Mouse (Mus musculus): ENCODE measurements at regions not wholly inside any gene's neighbourhood (a gene's known extent, or its start where the extent isn't known, plus 50 kb on each side); places are given as distances from the start of the nearest gene placed in this dataset.

DNA sequence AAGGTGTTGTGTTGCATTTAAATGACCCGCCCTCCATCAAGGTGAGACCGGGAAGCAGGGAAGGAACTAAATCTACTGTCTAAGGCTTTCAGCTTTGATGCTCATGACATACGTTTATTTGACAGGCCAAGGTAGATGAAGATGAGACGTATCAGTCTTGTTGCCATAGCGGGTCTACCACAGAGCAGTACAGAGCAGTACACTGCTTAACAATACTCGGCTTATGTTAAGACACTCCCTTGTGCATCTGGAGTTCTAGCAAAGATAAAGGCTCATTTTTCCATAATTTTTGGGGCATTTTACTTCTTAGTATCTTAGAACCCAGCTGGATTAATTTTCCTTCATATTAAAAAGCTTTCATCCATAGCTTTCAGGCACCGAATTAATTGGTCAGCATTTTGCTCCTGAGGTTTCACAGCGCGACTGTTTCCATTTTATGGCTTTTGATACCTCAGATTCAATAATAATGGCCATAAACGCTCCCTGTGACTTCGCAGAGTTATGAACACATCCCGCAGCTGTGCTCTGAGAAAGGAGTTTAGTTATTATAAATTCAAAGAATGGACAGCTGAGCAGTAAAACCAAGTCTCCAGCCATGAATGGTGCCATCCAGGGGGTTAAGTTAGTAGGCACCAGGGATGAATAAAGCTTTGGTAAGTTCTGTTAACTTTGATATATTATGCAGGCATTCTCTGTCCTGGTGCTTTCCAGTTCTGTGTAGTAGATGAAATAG, 85.0 kb upstream of the Pld5 start:
- Histone ChIP-seq H3K36me3 (ENCODE audit: control insufficient read depth, insufficient read depth, low read length) (no peaks in the 10 kb centered on the region), H3K27me3 (ENCODE audit: control insufficient read depth, insufficient read depth, low read length) (no peaks in the 10 kb centered on the region), H3K27ac (ENCODE audit: insufficient read depth, low read depth, low read length) (no peak overlapping the region), H3K4me3 (ENCODE audit: low read depth, low read length) (no peak overlapping the region), H3K4me1 (ENCODE audit: control insufficient read depth, insufficient read depth, insufficient read length, low read length) (no peaks in the 10 kb centered on the region)
- 55% methylated on average over 12 of the region's 12 CpGs for WGBS
- TF ChIP-seq POLR2A (IDR thresholded peaks at IDR 0.05; ENCODE audit: low read depth, low read length) (no peak), CTCF (IDR thresholded peaks at IDR 0.05; ENCODE audit: extremely low read depth, insufficient read length, insufficient replicate concordance, low read depth, low read length) (no peak)

DNA sequence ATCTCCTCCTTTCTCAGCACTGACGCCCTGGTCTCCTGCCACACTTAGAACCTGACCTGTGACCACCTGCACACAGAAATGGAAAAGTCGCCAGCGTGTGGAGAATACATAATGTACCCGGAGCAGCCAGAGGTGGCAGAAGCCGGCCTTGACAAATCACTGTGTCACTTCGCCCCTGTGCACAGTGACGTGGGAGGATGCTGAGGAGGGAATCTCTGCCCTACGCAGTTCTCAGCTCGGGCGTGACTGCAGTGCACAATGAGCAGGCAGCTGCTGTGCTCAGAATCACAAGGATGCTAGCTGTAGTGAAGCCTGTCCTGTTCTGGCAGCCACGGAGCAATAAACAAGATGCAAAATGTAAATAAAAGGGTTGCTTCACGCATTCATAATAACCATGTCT, 80.2 kb upstream of the Pld5 start:
- Histone ChIP-seq H3K27ac (ENCODE audit: insufficient read depth, low read depth, low read length) (no peak overlapping the region), H3K36me3 (ENCODE audit: control insufficient read depth, insufficient read depth, low read length) (no peaks in the 10 kb centered on the region), H3K27me3 (ENCODE audit: control insufficient read depth, insufficient read depth, low read length) (no peaks in the 10 kb centered on the region), H3K4me1 (ENCODE audit: control insufficient read depth, insufficient read depth, insufficient read length, low read length) (no peaks in the 10 kb centered on the region), H3K4me3 (ENCODE audit: low read depth, low read length) (no peak overlapping the region)
- 63% methylated on average over 12 of the region's 12 CpGs for WGBS
- TF ChIP-seq POLR2A (IDR thresholded peaks at IDR 0.05; ENCODE audit: low read depth, low read length) (no peak), CTCF (IDR thresholded peaks at IDR 0.05; ENCODE audit: extremely low read depth, insufficient read length, insufficient replicate concordance, low read depth, low read length) (no peak)

- H3K4me1 ChIP-seq (ENCODE audit: control insufficient read depth, insufficient read depth, insufficient read length, low read length) = no peaks in the 10 kb centered on the region
- WGBS = 65% methylated on average over 1 of the region's 1 CpGs
- H3K36me3 ChIP-seq (ENCODE audit: control insufficient read depth, insufficient read depth, low read length) = no peaks in the 10 kb centered on the region
- no peak overlapping the region for H3K4me3 ChIP-seq (ENCODE audit: low read depth, low read length)
- TF ChIP-seq POLR2A (IDR thresholded peaks at IDR 0.05; ENCODE audit: low read depth, low read length) (no peak), CTCF (IDR thresholded peaks at IDR 0.05; ENCODE audit: extremely low read depth, insufficient read length, insufficient replicate concordance, low read depth, low read length) (no peak)
- no peak overlapping the region for H3K27ac ChIP-seq (ENCODE audit: insufficient read depth, low read depth, low read length)
- H3K27me3 ChIP-seq (ENCODE audit: control insufficient read depth, insufficient read depth, low read length) = no peaks in the 10 kb centered on the region
Observed at GRCm38 (mm10) chr1:176354898-176355297, 79.8 kb upstream of the Pld5 start.

GRCm38 (mm10) chr1:176352706-176353105, 77.6 kb upstream of the Pld5 start:
- H3K27ac ChIP-seq (ENCODE audit: insufficient read depth, low read depth, low read length) = no peak overlapping the region
- TF ChIP-seq CTCF (IDR thresholded peaks at IDR 0.05; ENCODE audit: extremely low read depth, insufficient read length, insufficient replicate concordance, low read depth, low read length) (no peak), POLR2A (IDR thresholded peaks at IDR 0.05; ENCODE audit: low read depth, low read length) (no peak)
- no peaks in the 10 kb centered on the region for H3K4me1 ChIP-seq (ENCODE audit: control insufficient read depth, insufficient read depth, insufficient read length, low read length)
- no peaks in the 10 kb centered on the region for H3K27me3 ChIP-seq (ENCODE audit: control insufficient read depth, insufficient read depth, low read length)
- H3K4me3 ChIP-seq (ENCODE audit: low read depth, low read length) = no peak overlapping the region
- H3K36me3 ChIP-seq (ENCODE audit: control insufficient read depth, insufficient read depth, low read length) = no peaks in the 10 kb centered on the region
- WGBS = 54% methylated on average over 3 of the region's 3 CpGs

GRCm38 (mm10) chr1:176349909-176350495, 74.9 kb upstream of the Pld5 start:
- Histone ChIP-seq H3K4me3 (ENCODE audit: low read depth, low read length) (no peak overlapping the region), H3K27ac (ENCODE audit: insufficient read depth, low read depth, low read length) (no peak overlapping the region), H3K27me3 (ENCODE audit: control insufficient read depth, insufficient read depth, low read length) (no peaks in the 10 kb centered on the region), H3K36me3 (ENCODE audit: control insufficient read depth, insufficient read depth, low read length) (no peaks in the 10 kb centered on the region), H3K4me1 (ENCODE audit: control insufficient read depth, insufficient read depth, insufficient read length, low read length) (no peaks in the 10 kb centered on the region)
- 34% methylated on average over 2 of the region's 2 CpGs for WGBS
- TF ChIP-seq CTCF (IDR thresholded peaks at IDR 0.05; ENCODE audit: extremely low read depth, insufficient read length, insufficient replicate concordance, low read depth, low read length) (no peak), POLR2A (IDR thresholded peaks at IDR 0.05; ENCODE audit: low read depth, low read length) (no peak)

DNA sequence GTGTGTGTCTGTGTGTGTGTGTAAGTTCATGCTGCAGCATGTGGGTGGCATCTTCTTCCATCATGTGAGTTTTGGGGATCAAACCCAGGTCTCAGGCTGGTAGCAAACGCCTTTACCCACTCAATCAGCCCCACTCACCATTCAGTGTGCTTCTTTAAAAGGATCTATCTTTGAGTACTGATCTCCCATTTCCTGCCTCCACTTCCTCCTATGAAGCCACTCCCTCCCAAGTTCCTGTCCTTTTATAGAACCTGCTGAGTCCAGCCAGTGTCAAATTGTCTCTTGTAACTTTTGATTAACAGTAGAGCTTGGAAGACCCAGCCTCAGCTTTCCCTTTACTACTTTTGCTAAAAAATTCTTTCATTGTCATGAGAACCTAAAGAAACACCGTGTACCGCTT, 73.0 kb upstream of the Pld5 start:
- H3K27ac ChIP-seq (ENCODE audit: insufficient read depth, low read depth, low read length) = no peak overlapping the region
- H3K27me3 ChIP-seq (ENCODE audit: control insufficient read depth, insufficient read depth, low read length) = no peaks in the 10 kb centered on the region
- no peaks in the 10 kb centered on the region for H3K36me3 ChIP-seq (ENCODE audit: control insufficient read depth, insufficient read depth, low read length)
- WGBS = 79% methylated on average over 3 of the region's 3 CpGs
- H3K4me1 ChIP-seq (ENCODE audit: control insufficient read depth, insufficient read depth, insufficient read length, low read length) = no peaks in the 10 kb centered on the region
- H3K4me3 ChIP-seq (ENCODE audit: low read depth, low read length) = no peak overlapping the region
- no peak for TF ChIP-seq POLR2A (IDR thresholded peaks at IDR 0.05; ENCODE audit: low read depth, low read length)
- TF ChIP-seq CTCF (IDR thresholded peaks at IDR 0.05; ENCODE audit: extremely low read depth, insufficient read length, insufficient replicate concordance, low read depth, low read length) = no peak

GRCm38 (mm10) chr1:176331344-176331743, 56.2 kb upstream of the Pld5 start:
- Histone ChIP-seq H3K36me3 (ENCODE audit: control insufficient read depth, insufficient read depth, low read length) (no peaks in the 10 kb centered on the region), H3K27ac (ENCODE audit: insufficient read depth, low read depth, low read length) (no peak overlapping the region), H3K27me3 (ENCODE audit: control insufficient read depth, insufficient read depth, low read length) (no peaks in the 10 kb centered on the region), H3K4me3 (ENCODE audit: low read depth, low read length) (no peak overlapping the region), H3K4me1 (ENCODE audit: control insufficient read depth, insufficient read depth, insufficient read length, low read length) (no peaks in the 10 kb centered on the region; the same call in 1 of the 2 replicates)
- TF ChIP-seq CTCF (IDR thresholded peaks at IDR 0.05; ENCODE audit: extremely low read depth, insufficient read length, insufficient replicate concordance, low read depth, low read length) (peak; percentile 30; the same call in 1 of the 2 replicates), POLR2A (IDR thresholded peaks at IDR 0.05; ENCODE audit: low read depth, low read length) (no peak)
- WGBS = 76% methylated on average over 3 of the region's 3 CpGs

All from small intestine, adult 2 months (tissue).